Mouse (Mus musculus): Measurements from ENCODE around the gene Cyp21a1.
"Not testable (repeated sequence)": the region's sequence is repeated elsewhere in the genome, so short reads cannot be mapped to it uniquely, and the experiment has no call there.

The Cyp21a1 gene

DNA sequence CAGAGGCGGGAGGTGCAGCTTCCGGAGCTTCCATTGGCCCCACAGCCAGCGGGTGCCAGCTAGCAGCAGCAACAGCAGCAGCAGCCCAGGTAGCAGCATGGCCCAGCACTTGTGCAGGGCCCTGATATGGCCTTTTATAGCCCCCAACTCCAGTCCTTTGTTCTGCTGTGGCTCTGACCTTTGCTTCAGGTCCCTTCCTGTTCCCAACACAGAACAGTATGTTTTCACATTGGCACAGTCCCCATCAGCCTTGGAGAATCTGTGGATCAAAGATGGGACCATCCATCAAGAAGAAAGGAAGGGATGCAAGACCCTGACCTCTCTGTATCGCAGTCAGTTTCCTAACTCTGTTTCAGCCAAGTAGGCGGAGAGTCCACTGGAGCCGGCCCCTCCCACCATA lies at the start of gene Cyp21a1:
Cyp21a1 (minus strand) TSS at position 261 of the 400 bp plus-strand sequence.
- in situ Hi-C loops (cut with MboI, MseI) = loop anchor here (25.0 kb wide), 1 partner anchor 742 kb away; no protein-coding TSS in a partner anchor

DNA sequence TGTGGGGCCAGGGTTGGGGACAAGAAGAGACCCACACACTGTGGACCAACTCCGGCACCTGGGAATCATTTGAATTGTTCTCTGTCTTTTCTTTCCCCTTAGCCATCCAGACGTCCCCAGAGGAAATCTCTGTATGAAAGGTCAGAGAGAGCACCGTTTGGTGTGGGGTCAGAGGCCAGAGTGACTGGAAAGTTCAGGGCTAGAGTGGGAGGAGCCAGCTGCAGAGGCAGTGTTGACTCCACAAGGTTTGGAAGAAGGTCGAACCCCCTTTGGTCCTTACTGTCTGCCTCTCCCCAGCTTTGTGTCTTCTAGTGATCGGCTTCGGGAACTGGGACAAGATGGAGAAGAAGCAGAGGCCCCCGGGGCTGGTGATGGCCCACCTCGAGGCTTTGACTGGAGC lies 49.1 kb upstream of the Cyp21a1 start:
- in situ Hi-C loops (cut with MboI, MseI) = loop anchor here (10.0 kb wide), 1 partner anchor 61 kb away; the partner anchor contains the start of gene Slc44a4

DNA sequence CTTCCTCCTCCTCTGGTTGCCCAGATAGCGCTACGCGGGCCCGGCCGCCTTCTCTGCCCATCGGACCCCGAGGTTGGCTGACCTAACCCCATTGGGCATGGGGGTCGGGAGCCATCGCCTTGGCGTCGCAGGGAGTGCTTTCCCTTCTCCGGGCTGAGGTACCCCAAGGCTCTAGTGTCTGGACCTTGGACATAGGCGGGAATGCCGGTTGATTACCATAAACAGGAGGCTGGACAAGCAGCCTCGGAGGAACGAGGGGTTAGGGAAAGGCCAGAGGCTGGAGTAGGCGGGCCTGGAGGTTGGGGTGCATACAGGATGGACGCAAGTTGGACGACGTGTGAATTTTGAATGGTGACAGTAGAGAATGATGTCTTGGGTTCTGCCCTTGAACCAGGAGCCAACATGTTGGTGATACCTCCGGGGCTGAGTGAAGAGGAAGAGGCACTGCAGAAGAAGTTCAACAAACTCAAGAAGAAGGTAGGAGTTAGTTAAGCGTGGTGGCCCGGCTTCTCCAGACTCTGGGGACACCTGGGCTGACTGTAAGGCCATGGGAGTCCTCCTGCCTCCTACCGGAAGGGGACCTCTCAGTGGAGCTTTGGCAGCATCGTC lies 46.3 kb upstream of the Cyp21a1 start:
- in situ Hi-C loops (cut with MboI, MseI) = loop anchor here (10.0 kb wide), 1 partner anchor 64 kb away; the partner anchor contains the start of gene Slc44a4

DNA sequence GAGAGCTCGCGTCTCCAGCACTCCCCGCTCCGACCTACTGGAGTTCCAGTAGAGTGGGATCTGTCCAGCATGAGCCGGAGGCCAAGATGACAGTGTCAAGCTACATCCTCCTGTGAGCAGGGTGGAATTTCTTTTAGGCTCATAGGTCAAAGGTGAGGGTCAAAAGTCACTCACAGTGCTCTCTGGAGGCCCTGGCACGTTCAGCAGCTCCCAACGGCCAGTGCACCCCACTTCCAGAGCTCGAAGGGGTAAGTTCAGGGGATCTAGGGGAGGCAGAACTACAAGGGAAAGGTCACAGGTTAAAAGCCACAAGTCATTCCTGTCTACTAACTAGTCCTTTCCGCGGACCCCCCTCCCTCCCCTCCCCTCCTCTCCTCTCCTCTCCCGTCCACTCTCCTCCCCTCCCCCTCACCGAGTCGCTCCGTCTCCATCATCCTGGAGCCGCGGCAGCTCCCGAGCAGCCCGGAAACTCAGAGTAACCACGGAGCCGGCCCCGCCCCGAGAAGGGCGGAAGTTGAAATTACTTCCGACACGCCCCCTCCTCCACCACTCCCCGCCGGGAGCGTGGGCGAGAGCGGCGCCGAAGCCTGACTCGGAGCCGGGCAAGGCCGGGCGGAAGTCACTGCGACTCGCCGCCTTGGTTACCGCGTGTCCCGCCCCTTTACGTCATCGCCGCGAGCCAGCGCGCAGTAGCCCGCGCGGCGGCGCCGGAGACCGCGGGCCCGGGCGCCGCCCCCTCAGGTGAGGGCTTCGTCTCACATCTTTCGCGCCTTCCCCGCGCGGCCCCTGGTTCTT lies 45.6 kb upstream of the Cyp21a1 start, which contains the start of the genes Skiv2l and Nelfe:
Skiv2l (minus strand) TSS at position 489 of the 795 bp plus-strand sequence.
Nelfe (plus strand) TSS at position 670 of the 795 bp plus-strand sequence.
- in situ Hi-C loops (cut with MboI, MseI) = loop anchor here (10.0 kb wide), 1 partner anchor 65 kb away; the partner anchor contains the start of gene Slc44a4

DNA sequence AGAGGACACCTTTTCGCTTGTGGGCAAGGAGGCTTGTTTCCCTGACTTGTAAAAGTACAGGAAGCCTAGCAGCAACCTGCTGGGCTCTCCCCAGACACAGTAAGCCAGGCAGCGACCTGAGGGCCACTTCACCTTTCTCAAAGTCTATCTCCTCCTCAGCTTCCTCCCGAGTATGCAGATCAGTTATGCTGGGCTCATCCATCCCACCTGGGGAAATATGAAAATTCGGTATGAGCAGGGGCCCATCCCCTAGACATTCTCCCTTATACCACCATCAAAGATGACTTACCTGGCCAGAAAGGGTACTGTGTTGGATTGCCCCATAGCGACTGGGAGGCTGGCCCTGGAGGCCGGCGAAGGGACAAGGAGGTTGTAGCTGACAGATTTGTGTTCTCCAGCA lies 43.3 kb upstream of the Cyp21a1 start:
- in situ Hi-C loops (cut with MboI, MseI) = no loop called here

DNA sequence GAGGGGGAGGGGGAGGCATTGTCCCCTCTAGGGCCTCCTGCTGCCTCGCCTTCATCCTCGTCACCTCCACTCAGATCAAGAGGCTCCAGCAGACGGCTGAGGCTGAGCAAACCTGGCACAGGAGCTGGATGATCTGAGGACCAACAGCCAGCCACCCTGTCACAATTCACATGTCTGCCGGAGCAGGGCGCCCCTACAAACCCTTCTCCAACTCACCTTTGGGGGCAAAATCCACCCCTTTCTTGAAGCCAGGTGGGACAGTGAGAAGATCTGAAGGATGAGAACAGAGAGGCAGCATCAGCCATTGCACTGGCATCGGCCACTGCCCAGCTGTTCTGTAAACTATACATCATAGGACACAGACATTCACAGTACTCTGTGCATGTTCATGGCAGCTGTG lies 42.8 kb upstream of the Cyp21a1 start:
- in situ Hi-C loops (cut with MboI, MseI) = no loop called here

DNA sequence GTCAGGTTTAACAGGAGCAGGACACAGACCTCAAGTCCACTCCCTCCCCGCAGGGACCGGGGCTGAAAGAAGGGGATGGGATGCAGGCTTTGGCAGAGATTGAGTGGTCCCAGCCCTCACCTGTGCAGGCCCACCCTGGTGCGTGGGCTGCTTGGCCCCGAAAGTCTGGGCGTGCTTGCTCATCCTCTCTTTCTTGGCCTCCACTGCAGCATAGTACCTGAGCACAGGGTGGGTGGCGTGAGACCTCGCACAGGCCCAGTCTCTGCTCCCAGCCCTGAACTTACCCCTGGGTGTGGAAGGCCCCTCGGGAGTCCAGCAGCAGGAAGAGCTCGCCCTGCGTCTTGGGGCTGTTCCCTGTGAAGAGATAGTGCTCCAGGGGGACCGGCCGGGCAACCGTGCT lies 40.5 kb upstream of the Cyp21a1 start:
- in situ Hi-C loops (cut with MboI, MseI) = no loop called here

DNA sequence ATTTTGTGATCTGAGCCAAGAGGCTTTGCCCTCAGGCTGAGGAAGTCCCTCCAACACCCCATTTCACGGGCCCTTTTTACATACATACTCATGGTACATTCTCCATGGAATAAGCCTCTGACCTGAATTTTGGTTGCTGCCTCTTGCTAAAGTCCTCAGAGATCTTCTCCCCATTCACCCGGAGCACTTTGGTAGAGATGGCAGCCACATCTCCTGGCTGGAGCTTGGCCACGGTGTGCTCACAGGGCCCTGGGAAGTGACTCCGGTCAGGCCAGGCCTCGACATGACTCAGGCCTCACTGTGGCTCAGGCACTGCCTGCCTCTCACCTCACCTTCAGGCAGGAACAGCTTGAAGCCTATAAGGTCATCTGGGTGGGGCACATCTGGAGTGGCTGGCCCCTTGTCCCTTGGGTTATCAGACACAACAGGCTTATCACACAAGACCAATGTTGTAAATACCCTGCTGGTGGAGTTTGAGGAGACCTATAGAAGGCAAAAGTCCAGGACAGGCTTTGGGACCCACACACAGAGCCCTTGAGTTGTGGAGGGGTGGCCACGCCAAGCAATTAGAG lies 36.5 kb upstream of the Cyp21a1 start:
- in situ Hi-C loops (cut with MboI, MseI) = no loop called here

DNA sequence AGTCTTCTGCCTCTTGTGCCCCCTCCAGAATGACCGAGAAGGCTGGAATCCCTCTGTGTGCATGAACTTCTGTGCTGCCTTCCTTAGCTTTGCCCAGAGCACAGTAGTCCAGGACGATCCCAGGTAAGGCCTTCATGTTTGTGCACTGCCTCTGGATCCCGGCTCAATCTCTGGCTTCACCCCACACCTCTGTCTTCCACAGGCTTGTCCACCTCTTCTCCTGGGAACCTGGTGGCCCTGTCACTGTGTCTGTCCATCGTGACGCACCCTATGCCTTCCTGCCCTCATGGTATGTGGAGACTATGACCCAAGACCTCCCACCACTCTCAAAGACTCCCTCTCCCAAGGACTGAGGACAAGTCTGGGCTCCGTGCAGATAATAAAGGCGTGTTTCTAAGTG lies 34.4 kb upstream of the Cyp21a1 start:
- in situ Hi-C loops (cut with MboI, MseI) = no loop called here

DNA sequence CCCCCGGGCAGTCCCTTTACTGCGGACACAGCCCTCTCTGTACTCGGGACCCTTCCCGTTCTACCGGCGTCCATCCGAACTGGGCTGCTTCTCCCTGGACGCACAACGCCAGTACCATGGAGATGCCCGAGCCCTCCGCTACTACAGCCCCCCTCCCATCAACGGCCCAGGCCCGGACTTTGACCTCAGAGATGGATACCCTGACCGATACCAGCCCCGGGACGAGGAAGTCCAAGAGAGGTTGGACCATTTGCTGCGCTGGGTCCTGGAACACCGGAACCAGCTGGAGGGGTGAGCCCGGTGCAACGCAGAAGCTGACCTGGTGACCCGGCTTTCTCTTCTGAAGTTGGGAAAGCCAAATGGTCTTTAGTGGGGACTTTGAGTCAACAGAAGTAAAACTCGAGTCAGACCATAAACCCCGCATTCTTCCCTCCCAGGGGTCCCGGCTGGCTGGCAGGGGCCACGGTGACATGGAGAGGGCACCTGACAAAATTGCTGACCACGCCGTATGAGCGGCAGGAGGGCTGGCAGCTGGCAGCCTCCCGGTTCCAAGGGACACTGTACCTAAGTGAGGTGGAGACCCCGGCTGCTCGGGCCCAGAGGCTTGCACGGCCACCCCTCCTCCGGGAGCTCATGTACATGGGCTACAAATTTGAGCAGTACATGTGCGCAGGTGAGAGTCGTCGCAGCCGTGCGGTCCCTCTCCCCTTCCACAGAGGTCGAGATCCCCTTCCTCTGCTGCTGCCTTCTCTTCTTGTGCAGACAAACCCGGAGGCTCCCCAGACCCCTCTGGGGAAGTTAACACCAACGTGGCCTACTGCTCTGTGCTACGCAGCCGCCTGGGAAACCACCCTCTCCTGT lies 33.3 kb upstream of the Cyp21a1 start:
- in situ Hi-C loops (cut with MboI, MseI) = no loop called here

DNA sequence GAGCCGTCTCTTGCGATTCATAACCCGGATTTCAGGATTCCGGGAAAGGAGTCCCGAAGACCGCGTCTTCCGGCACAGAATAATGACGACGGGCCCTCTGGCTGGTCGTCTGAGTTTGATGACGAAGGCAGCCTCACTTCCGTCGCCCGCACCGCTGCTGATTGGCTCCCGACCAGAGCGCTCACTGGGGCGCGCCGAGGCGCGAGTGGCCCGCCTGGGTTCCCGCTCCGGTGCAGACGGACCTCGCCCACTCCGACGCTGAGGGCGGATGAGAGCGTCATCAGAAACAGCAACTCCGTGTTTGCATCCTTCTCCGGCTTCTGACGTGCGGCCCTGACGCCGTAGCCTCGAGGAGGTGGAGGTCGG lies 32.5 kb upstream of the Cyp21a1 start, which contains the start of the genes Stk19 and Dxo:
Stk19 (minus strand) TSS at position 90 of the 366 bp plus-strand sequence.
Dxo (plus strand) TSS at position 164 of the 366 bp plus-strand sequence.
- in situ Hi-C loops (cut with MboI, MseI) = no loop called here

DNA sequence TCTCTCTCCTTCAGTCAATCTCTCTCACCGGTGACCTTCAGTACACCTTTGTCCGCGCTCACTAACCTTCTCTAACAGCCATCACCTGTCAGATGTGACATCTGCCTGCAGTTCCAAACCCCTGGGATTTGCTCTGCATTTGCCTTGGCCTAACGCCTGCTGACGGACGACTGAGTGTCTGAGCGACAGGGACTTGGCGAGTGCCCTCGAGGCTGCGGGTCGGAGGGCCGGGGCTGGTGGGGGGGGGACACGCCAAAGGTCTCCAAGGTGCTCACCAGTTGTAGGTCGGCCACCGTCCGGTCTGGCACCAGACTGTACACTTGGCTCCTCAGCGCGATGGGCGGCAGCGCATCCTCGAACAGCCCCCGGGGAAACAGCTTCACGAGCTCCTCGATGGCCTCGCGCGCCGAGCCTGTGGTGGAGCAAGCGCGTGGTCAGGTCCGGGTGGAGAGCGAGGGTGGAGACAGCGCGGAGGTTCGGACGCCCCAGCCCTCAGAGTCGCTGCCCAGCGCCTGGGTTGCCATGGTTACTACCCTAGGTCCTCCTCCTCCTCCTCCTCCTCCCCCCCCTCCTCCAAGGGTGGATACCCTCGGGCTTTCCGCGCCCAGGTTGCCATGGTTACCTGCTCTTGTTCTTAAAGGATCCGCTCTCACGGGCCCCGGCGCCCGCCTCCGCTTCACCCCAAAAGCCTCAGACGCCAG lies 31.9 kb upstream of the Cyp21a1 start:
- in situ Hi-C loops (cut with MboI, MseI) = no loop called here

DNA sequence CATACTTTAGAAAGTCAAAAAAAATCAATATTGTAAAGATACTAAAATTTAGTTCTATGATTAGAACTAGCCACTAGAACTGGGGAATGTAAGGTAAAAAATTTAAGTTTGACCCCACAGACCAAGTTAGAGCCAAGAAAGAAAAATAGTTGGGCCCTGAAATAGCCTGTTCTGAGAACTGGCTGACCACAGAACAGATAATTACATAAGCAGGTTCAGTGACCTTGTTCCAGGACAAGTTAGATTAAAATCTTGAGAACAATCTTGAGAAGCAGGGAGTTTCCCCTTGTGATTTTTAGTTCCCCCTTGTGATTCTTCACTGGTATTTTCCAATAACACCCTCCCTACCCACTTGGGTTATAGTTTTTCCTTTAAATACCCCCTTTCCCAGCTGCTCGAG lies 26.4 kb upstream of the Cyp21a1 start:
- in situ Hi-C loops (cut with MboI, MseI) = not testable (repeated sequence)

DNA sequence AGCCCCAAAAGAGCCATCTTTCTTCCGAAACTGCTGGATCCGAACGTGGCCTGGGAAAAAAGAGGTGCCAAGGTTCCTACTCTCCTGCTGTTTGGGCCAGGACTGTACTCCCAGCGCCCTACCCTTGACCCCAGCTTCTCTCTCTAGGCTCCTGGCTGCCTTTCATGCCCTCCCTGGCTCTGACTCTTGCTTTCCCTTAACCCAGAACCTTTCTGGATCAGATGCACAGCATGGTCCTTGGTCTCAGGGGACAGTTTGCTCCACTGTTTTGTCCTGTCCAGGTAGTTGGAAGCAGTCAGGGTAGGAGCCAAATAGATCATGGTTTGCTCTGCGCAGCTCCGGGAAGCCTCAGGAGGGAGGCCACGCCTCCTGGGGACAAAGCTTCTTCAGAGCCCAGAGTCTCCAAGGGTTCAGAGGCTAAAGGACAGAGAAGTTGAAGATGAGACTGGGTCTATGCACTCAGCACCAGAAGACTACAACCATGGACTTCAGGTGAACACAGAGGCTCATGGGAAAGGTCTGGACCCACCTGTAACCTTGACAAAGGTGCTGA lies 10.5 kb upstream of the Cyp21a1 start:
- in situ Hi-C loops (cut with MboI, MseI) = loop anchor here (5.0 to 25.0 kb wide), 3 partner anchors 78 to 753 kb away; no protein-coding TSS in a partner anchor

DNA sequence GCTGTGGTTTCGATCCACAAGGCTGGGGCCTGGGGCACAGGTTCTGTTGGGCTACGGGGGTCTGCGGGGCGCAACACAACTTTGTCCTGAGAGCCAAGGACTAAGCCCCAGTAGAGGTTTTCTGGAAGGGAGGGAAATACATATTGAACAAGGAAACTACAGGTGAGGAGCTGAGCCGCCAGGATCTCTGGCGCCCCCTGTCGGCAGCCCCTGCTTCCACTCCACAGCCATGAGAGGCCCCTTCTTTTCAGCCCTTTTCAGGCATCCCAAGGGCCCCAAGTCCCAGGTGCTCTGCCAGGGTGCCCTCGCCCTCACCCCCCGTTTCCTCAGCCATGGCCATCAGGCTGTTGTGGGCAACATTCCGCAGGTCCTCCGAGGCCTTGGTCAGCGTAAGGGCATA lies 9.4 kb upstream of the Cyp21a1 start:
- in situ Hi-C loops (cut with MboI, MseI) = loop anchor here (5.0 to 25.0 kb wide), 2 partner anchors 246 to 751 kb away; no protein-coding TSS in a partner anchor

DNA sequence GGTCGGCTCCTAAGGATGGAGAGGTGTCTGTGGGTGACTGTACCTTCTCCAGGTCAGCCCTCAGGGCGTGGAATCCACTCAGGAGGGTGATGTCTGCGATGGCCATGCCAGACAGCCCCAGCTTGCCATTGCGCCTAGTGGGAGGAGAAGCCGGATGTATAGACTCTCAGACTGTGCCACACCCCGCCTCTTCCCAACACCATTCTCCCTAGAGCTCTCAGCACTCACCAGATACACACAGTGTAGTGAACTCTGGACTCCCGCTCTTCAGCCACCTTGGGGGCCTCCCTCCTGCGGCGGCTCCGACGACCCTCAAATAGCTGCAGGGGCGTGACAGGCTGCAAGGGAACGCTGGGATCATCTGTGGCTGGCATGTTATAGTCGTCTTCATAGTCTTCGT lies 6.9 kb upstream of the Cyp21a1 start:
- in situ Hi-C loops (cut with MboI, MseI) = loop anchor here (5.0 to 25.0 kb wide), 2 partner anchors 244 to 749 kb away; no protein-coding TSS in a partner anchor

DNA sequence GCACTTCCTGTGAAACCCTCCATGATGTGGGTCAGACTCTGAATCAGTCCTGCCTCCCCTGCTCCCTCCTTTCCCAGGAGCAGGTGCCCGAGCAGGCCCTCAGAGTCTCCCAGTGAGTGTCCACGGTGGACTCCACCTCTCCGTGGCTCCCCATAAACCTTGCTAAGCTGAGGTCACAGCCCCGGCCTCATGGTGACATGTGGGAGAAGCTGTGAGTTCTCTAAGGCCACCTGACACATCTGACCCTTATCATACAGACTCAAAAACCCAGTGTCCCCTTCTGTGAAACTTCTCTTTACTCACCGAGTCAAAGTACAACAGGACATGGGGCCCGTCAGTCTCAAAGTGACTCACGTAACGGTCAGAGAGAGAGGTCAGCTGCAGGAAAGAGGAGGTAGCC lies 6.5 kb upstream of the Cyp21a1 start:
- in situ Hi-C loops (cut with MboI, MseI) = loop anchor here (5.0 to 25.0 kb wide), 2 partner anchors 244 to 749 kb away; no protein-coding TSS in a partner anchor

DNA sequence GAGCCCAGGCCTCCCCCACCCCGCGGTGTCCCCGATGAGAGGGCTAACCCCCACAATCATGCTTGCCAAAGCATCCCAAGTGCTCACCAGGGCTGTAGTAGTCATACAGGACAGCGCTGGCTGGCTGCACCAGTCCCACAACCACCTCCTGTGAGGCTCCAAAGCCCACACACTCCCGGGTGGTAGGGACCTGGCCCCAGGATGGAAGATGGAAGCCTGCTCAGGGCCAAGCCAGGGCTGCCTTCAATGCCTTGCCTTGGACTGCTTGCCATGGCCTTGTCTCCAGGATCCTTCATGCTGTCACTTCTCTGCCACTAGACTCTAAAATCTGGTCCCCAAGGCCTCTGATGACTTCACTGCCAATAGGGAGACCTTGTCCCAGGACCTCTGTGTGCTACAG lies 6.0 kb upstream of the Cyp21a1 start:
- in situ Hi-C loops (cut with MboI, MseI) = loop anchor here (5.0 to 25.0 kb wide), 2 partner anchors 243 to 748 kb away; no protein-coding TSS in a partner anchor

DNA sequence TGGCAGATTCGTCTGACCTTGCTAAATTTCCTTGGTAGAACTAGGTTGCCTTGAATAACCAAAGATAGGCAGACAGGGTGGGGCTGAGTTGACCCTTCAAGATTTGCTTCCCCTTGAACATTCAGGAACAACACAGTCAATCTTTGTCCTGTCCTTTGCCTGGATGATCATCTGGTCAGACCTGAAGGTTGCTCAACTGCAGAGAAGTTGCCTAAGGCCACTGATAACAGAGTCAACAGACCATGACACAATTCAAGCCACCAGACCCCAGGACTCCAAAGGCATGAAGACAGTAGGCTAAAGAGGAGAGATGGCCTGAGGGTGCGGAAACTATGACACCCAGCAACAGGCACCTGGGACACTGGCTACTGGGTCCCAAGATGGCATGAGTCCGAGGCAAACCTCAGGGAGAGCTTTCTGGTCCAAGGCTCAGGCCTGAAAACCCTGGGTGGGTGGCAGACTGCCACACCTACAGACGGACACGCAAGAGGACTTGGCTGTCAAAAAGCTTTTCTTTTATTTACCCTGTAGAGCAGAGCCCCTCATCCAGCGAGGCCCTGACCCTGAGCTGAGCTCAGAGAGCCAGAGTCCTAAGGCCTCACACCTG lies 4.3 kb upstream of the Cyp21a1 start:
- in situ Hi-C loops (cut with MboI, MseI) = loop anchor here (25.0 kb wide), 1 partner anchor 746 kb away; no protein-coding TSS in a partner anchor

Data from T-helper 1 cell (primary cell).